Mouse (Mus musculus) embryonic facial prominence, embryonic 13.5 days (tissue): Measurements from ENCODE around the gene Mchr1. TPM values are rescaled to one million over a fixed set of nuclear protein-coding genes. Genes with fewer than 3 reads are reported as not detected.

Experiments
- ATAC-seq: fragments of 200-750 bp; cut with Nextera tagmentation; 2 replicates; pipeline ENCODE4 v1.8.0; 2017; ENCODE audit warnings: low read depth; ENCODE audit not compliant: insufficient number of reproducible peaks, insufficient read depth, low FRiP score, low TSS enrichment
- H3K27ac ChIP-seq: fragments of 300-500 bp; sonication (generic); 2 replicates; pipeline ENCODE4 v1.5.1; 2015; ENCODE audit warnings: moderate library complexity, mild to moderate bottlenecking, inconsistent platforms
- H3K27me3 ChIP-seq: fragments of 300-500 bp; sonication (generic); 2 replicates; pipeline ENCODE4 v1.6.1; 2015; ENCODE audit warnings: mild to moderate bottlenecking, inconsistent platforms
- H3K36me3 ChIP-seq: fragments of 300-500 bp; sonication (generic); 2 replicates; pipeline ENCODE4 v1.6.1; 2015; ENCODE audit warnings: mild to moderate bottlenecking, inconsistent platforms
- H3K4me1 ChIP-seq: fragments of 300-500 bp; sonication (generic); 2 replicates; pipeline ENCODE4 v1.6.1; 2015; ENCODE audit warnings: inconsistent platforms
- H3K4me2 ChIP-seq: fragments of 300-500 bp; sonication (generic); 2 replicates; pipeline ENCODE4 v1.6.1; 2015; ENCODE audit warnings: moderate library complexity, mild to moderate bottlenecking, inconsistent platforms
- H3K4me3 ChIP-seq: fragments of 300-500 bp; sonication (generic); 2 replicates; pipeline ENCODE4 v1.5.1; 2015; ENCODE audit warnings: mild to moderate bottlenecking, inconsistent platforms
- H3K9ac ChIP-seq: fragments of 300-500 bp; sonication (generic); 2 replicates; pipeline ENCODE4 v1.6.1; 2015; ENCODE audit warnings: mild to moderate bottlenecking, inconsistent platforms
- H3K9me3 ChIP-seq: fragments of 300-500 bp; sonication (generic); 2 replicates; pipeline ENCODE4 v1.6.1; 2016; ENCODE audit warnings: inconsistent platforms
- WGBS: fragments of 180-500 bp; shearing (Covaris S2); methylation state at CpG from one replicate; pipeline ENCODE4 v1.1.7; 2015; ENCODE audit warnings: mixed read lengths; 5-methylcytosine and 5-hydroxymethylcytosine counted together
- polyA plus RNA-seq: library from polyadenylated mRNA; unstranded; fragments of >200 nt; fragmentation: Nextera tagmentation; extraction: Ambion mirVana; gene quantifications from 2 replicates; pipeline ENCODE4 v1.2.1, GENCODE M21; 2015

Gene Mchr1
- polyA plus RNA-seq, 1 experiment from 2014 or later: 0.51 TPM

GRCm38 (mm10) chr15:81277928-81278327 is 42.6 kb downstream of the Mchr1 start:
- 6% methylated on average over 11 of the region's 11 CpGs for WGBS
- peak; percentile 71; the same call in 1 of the 2 replicates for ATAC-seq
- H3K4me2 ChIP-seq: peak overlapping the region; percentile 20; the same call in 1 of the 2 replicates
- no peak overlapping the region for H3K4me3 ChIP-seq
- H3K9ac ChIP-seq: 0 out of 2 replicates have a peak overlapping the region, but pooled peaks have one; percentile 16
- no peaks in the 10 kb centered on the region for H3K36me3 ChIP-seq
- H3K27me3 ChIP-seq: no peaks in the 10 kb centered on the region
- H3K4me1 ChIP-seq: peaks cover 25% of the 10 kb centered on the region
- no peaks in the 10 kb centered on the region for H3K9me3 ChIP-seq
- H3K27ac ChIP-seq: peak overlapping the region; percentile 44

GRCm38 (mm10) chr15:81278699-81279098 is 43.4 kb downstream of the Mchr1 start:
- H3K36me3 ChIP-seq: no peaks in the 10 kb centered on the region
- no peak for ATAC-seq
- H3K27me3 ChIP-seq: no peaks in the 10 kb centered on the region
- no peak overlapping the region for H3K9ac ChIP-seq
- H3K4me2 ChIP-seq: no peak overlapping the region
- peaks cover 24% of the 10 kb centered on the region for H3K4me1 ChIP-seq
- no peaks in the 10 kb centered on the region for H3K9me3 ChIP-seq
- no peak overlapping the region for H3K27ac ChIP-seq
- H3K4me3 ChIP-seq: no peak overlapping the region
- 58% methylated on average over 6 of the region's 6 CpGs for WGBS

GRCm38 (mm10) chr15:81284121-81284734 is 48.9 kb downstream of the Mchr1 start:
- Histone ChIP-seq H3K27ac (no peak overlapping the region), H3K4me2 (no peak overlapping the region), H3K36me3 (no peaks in the 10 kb centered on the region), H3K9ac (no peak overlapping the region), H3K9me3 (no peaks in the 10 kb centered on the region), H3K4me3 (no peak overlapping the region), H3K27me3 (no peaks in the 10 kb centered on the region), H3K4me1 (no peaks in the 10 kb centered on the region)
- no peak for ATAC-seq
- 67% methylated on average over 9 of the region's 9 CpGs for WGBS

Other genes starting within 250 kb of the Mchr1 start
- gene Mrtfa, start 44.7 kb upstream of the Mchr1 start, polyA plus RNA-seq: 26.5 and 29.6 TPM in 2 replicates
- gene Slc25a17, start 125.3 kb downstream of the Mchr1 start, polyA plus RNA-seq: 128 and 133 TPM in 2 replicates
- gene St13, start 164.6 kb downstream of the Mchr1 start, polyA plus RNA-seq: 173 and 185 TPM in 2 replicates
- gene Xpnpep3, start 164.6 kb downstream of the Mchr1 start, polyA plus RNA-seq: 10.0 and 13.5 TPM in 2 replicates
- gene Dnajb7, start 172.8 kb downstream of the Mchr1 start, polyA plus RNA-seq: 2.5 and 3.5 TPM in 2 replicates
- gene Rbx1, start 230.8 kb downstream of the Mchr1 start, polyA plus RNA-seq: 507 and 527 TPM in 2 replicates